Mouse (Mus musculus): ENCODE data around the gene Cgas. TPM values are rescaled to one million over a fixed set of nuclear protein-coding genes. Genes with fewer than 3 reads are reported as not detected.
A peak's percentile ranks its signal among the peaks of the same experiment; 100 is the strongest.
"Not testable (repeated sequence)": the region's sequence is repeated elsewhere in the genome, so short reads cannot be mapped to it uniquely, and the experiment has no call there.

Gene Cgas
- polyA plus RNA-seq, 1 experiment from 2014 or later = 0.92 TPM

GRCm38 (mm10) chr9:78480706-78481358, 37.8 kb upstream of the Cgas start:
- DNase-seq (ENCODE audit: low spot score) (peak; percentile 85), ATAC-seq (ENCODE audit: insufficient number of reproducible peaks, low FRiP score, low TSS enrichment, low read depth) (peak; percentile 31)
- H3K4me1 ChIP-seq (ENCODE audit: control insufficient read depth, insufficient read depth, low read length) = 0 out of 2 replicates have a peak, but pooled peaks cover 2% of the 10 kb centered on the region
- H3K9ac ChIP-seq (ENCODE audit: low read length) = peak overlapping the region; percentile 99
- H3K27ac ChIP-seq (replicated peaks; ENCODE audit: low read depth, low read length) = peak overlapping the region; percentile 96
- peaks cover 11% of the 10 kb centered on the region; the same call in 1 of the 2 replicates for H3K36me3 ChIP-seq (ENCODE audit: control insufficient read depth, insufficient read depth, low read length)
- H3K9me3 ChIP-seq (ENCODE audit: control insufficient read depth, low read length) = no peaks in the 10 kb centered on the region
- peak overlapping the region; percentile 56 for H3K4me2 ChIP-seq (ENCODE audit: low read depth, severe bottlenecking)
- H3K4me3 ChIP-seq (ENCODE audit: low read depth, low read length) = peak overlapping the region; percentile 99
- 0% methylated on average over 46 of the region's 46 CpGs for WGBS
- no peaks in the 10 kb centered on the region for H3K27me3 ChIP-seq (ENCODE audit: control insufficient read depth, insufficient read depth, low read length)

DNA sequence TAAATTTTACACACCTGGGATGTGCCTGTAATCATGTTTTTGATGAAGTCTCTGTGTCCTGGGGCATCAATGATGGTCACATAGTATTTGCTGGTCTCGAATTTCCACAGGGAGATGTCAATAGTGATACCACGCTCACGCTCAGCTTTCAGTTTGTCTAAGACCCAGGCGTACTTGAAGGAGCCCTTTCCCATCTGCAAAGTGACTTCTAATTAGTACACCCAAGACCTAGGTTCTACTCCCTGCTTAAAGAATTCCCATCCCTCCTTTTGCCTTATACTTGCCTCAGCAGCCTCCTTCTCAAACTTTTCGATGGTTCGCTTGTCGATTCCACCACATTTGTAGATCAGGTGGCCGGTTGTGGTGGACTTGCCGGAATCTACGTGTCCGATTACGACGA, 37.2 kb upstream of the Cgas start:
- ATAC-seq (ENCODE audit: insufficient number of reproducible peaks, low FRiP score, low TSS enrichment, low read depth) = not testable (repeated sequence)
- Histone ChIP-seq H3K36me3 (ENCODE audit: control insufficient read depth, insufficient read depth, low read length) (peaks cover 11% of the 10 kb centered on the region; the same call in 1 of the 2 replicates), H3K27ac (replicated peaks; ENCODE audit: low read depth, low read length) (peak overlapping the region; percentile 96)

GRCm38 (mm10) chr9:78479308-78479707, 36.3 kb upstream of the Cgas start:
- not testable (repeated sequence) for H3K27ac ChIP-seq (replicated peaks; ENCODE audit: low read depth, low read length); H3K27me3 ChIP-seq (ENCODE audit: control insufficient read depth, insufficient read depth, low read length); H3K9ac ChIP-seq (ENCODE audit: low read length)

More for the DNA sequence above, 37.2 kb upstream of the Cgas start:
- not testable (repeated sequence) for H3K27me3 ChIP-seq (ENCODE audit: control insufficient read depth, insufficient read depth, low read length); H3K4me1 ChIP-seq (ENCODE audit: control insufficient read depth, insufficient read depth, low read length); H3K9me3 ChIP-seq (ENCODE audit: control insufficient read depth, low read length); DNase-seq (ENCODE audit: low spot score)
- Histone ChIP-seq H3K4me2 (ENCODE audit: low read depth, severe bottlenecking) (peak overlapping the region; percentile 56), H3K4me3 (ENCODE audit: low read depth, low read length) (peak overlapping the region; percentile 99), H3K9ac (ENCODE audit: low read length) (peak overlapping the region; percentile 99)
- under 1% methylated on average over 13 of the region's 13 CpGs for WGBS

GRCm38 (mm10) chr9:78478009-78478605, 35.1 kb upstream of the Cgas start:
- not testable (repeated sequence) for H3K27ac ChIP-seq (replicated peaks; ENCODE audit: low read depth, low read length); H3K27me3 ChIP-seq (ENCODE audit: control insufficient read depth, insufficient read depth, low read length); H3K4me1 ChIP-seq (ENCODE audit: control insufficient read depth, insufficient read depth, low read length); H3K9ac ChIP-seq (ENCODE audit: low read length); DNase-seq (ENCODE audit: low spot score); H3K4me3 ChIP-seq (ENCODE audit: low read depth, low read length); H3K9me3 ChIP-seq (ENCODE audit: control insufficient read depth, low read length); ATAC-seq (ENCODE audit: insufficient number of reproducible peaks, low FRiP score, low TSS enrichment, low read depth); H3K4me2 ChIP-seq (ENCODE audit: low read depth, severe bottlenecking)
- H3K36me3 ChIP-seq (ENCODE audit: control insufficient read depth, insufficient read depth, low read length) = peaks cover 11% of the 10 kb centered on the region; the same call in 1 of the 2 replicates
- WGBS = 67% methylated on average over 1 of the region's 1 CpGs

More at GRCm38 (mm10) chr9:78479308-78479707, 36.3 kb upstream of the Cgas start:
- ATAC-seq (ENCODE audit: insufficient number of reproducible peaks, low FRiP score, low TSS enrichment, low read depth); H3K9me3 ChIP-seq (ENCODE audit: control insufficient read depth, low read length); H3K4me1 ChIP-seq (ENCODE audit: control insufficient read depth, insufficient read depth, low read length); DNase-seq (ENCODE audit: low spot score): not testable (repeated sequence)
- 35% methylated on average over 8 of the region's 8 CpGs for WGBS
- Histone ChIP-seq H3K4me2 (ENCODE audit: low read depth, severe bottlenecking) (peak overlapping the region; percentile 56), H3K36me3 (ENCODE audit: control insufficient read depth, insufficient read depth, low read length) (peaks cover 11% of the 10 kb centered on the region; the same call in 1 of the 2 replicates), H3K4me3 (ENCODE audit: low read depth, low read length) (peak overlapping the region; percentile 99)

DNA sequence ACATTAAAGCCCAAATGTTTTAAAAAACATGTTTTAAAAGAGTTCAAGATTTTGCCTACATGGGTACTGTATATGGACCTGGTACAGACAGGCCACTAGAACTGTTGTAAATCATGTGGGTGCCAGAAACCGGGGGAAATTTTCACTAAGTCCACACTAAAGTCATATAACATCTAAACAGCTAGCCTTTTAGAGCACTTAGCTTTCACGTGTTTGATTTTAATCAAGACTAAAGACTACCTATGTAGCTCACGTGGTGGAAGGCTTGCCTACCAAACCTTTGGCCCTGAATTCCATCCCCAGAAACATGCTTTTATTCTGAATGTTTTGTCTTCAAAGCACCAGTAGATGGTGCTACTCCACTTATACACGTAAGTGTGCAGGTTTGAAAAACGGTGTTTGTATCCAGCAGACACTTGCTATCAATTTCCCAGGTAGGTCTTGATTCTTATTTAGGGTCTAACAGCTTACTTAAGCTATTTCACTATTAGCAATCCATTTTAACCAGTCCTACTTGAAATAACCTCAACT, 34.0 kb upstream of the Cgas start:
- Histone ChIP-seq H3K4me1 (ENCODE audit: control insufficient read depth, insufficient read depth, low read length) (0 out of 2 replicates have a peak, but pooled peaks cover 2% of the 10 kb centered on the region), H3K9ac (ENCODE audit: low read length) (no peak overlapping the region), H3K36me3 (ENCODE audit: control insufficient read depth, insufficient read depth, low read length) (peaks cover 11% of the 10 kb centered on the region; the same call in 1 of the 2 replicates), H3K9me3 (ENCODE audit: control insufficient read depth, low read length) (no peaks in the 10 kb centered on the region), H3K4me2 (ENCODE audit: low read depth, severe bottlenecking) (no peak overlapping the region), H3K27me3 (ENCODE audit: control insufficient read depth, insufficient read depth, low read length) (no peaks in the 10 kb centered on the region), H3K4me3 (ENCODE audit: low read depth, low read length) (no peak overlapping the region), H3K27ac (replicated peaks; ENCODE audit: low read depth, low read length) (no peak overlapping the region)
- DNase-seq (ENCODE audit: low spot score) (peak; percentile 39), ATAC-seq (ENCODE audit: insufficient number of reproducible peaks, low FRiP score, low TSS enrichment, low read depth) (no peak)
- 4% methylated on average over 5 of the region's 5 CpGs for WGBS

DNA sequence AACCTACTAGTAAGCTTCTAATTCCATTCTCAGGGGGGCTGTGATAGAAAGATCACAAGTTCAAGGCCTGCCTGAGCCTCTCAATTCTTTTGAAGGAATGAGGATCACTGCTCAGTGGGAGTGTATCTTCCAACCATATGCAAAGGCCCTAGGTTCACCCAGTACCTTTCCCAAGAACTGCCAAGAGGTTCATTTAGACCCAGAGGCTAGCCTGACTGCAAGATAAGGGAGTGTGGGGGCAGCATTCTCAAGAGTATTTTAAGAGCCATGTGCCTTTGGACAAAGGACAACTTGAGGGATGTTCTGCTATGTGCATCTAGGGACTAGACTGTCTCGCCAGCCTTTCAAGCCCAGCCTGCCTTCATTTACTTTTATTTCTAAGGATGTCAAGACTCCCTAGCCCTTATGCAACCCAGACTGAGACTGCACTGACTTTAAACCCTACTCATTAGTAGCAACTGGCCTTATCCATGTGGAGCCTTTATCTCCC, 33.5 kb upstream of the Cgas start:
- Histone ChIP-seq H3K27ac (replicated peaks; ENCODE audit: low read depth, low read length) (no peak overlapping the region), H3K36me3 (ENCODE audit: control insufficient read depth, insufficient read depth, low read length) (peaks cover 11% of the 10 kb centered on the region; the same call in 1 of the 2 replicates), H3K9me3 (ENCODE audit: control insufficient read depth, low read length) (no peaks in the 10 kb centered on the region), H3K4me1 (ENCODE audit: control insufficient read depth, insufficient read depth, low read length) (0 out of 2 replicates have a peak, but pooled peaks cover 2% of the 10 kb centered on the region), H3K9ac (ENCODE audit: low read length) (no peak overlapping the region), H3K27me3 (ENCODE audit: control insufficient read depth, insufficient read depth, low read length) (no peaks in the 10 kb centered on the region), H3K4me2 (ENCODE audit: low read depth, severe bottlenecking) (no peak overlapping the region), H3K4me3 (ENCODE audit: low read depth, low read length) (no peak overlapping the region)
- peak; percentile 60 for DNase-seq (ENCODE audit: low spot score)
- 8% methylated on average over 1 of the region's 1 CpGs for WGBS
- ATAC-seq (ENCODE audit: insufficient number of reproducible peaks, low FRiP score, low TSS enrichment, low read depth) = peak; percentile 10

DNA sequence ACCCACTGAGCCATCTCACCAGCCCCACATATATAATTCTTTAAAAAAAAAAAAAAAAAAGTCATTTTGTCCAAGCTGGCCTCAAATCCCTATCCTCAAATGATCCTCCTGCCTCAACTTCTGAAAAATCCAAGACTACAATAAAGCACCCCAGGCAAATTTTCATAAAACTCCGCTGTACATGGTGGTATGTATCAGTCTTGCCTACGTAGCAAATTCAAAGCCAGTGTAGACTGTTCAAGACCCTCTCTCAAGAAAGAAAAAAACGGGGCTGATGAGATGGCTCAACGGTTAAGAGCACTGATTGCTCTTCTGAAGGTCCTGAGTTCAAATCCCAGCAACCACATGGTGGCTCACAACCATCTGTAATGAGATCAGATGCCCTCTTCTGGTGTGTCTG, 32.8 kb upstream of the Cgas start:
- Histone ChIP-seq H3K27me3 (ENCODE audit: control insufficient read depth, insufficient read depth, low read length) (no peaks in the 10 kb centered on the region), H3K4me2 (ENCODE audit: low read depth, severe bottlenecking) (no peak overlapping the region), H3K4me1 (ENCODE audit: control insufficient read depth, insufficient read depth, low read length) (0 out of 2 replicates have a peak, but pooled peaks cover 2% of the 10 kb centered on the region), H3K36me3 (ENCODE audit: control insufficient read depth, insufficient read depth, low read length) (peaks cover 11% of the 10 kb centered on the region; the same call in 1 of the 2 replicates), H3K27ac (replicated peaks; ENCODE audit: low read depth, low read length) (no peak overlapping the region), H3K9ac (ENCODE audit: low read length) (no peak overlapping the region), H3K9me3 (ENCODE audit: control insufficient read depth, low read length) (no peaks in the 10 kb centered on the region), H3K4me3 (ENCODE audit: low read depth, low read length) (no peak overlapping the region)
- WGBS = 88% methylated on average over 4 of the region's 4 CpGs
- ATAC-seq (ENCODE audit: insufficient number of reproducible peaks, low FRiP score, low TSS enrichment, low read depth) (0 out of 2 replicates have a peak, but pooled peaks have one; percentile 17), DNase-seq (ENCODE audit: low spot score) (no peak)

GRCm38 (mm10) chr9:78475383-78475780, 32.3 kb upstream of the Cgas start:
- WGBS = 93% methylated on average over 2 of the region's 2 CpGs
- Histone ChIP-seq H3K27me3 (ENCODE audit: control insufficient read depth, insufficient read depth, low read length) (no peaks in the 10 kb centered on the region), H3K36me3 (ENCODE audit: control insufficient read depth, insufficient read depth, low read length) (peaks cover 15% of the 10 kb centered on the region; the same call in 1 of the 2 replicates), H3K4me1 (ENCODE audit: control insufficient read depth, insufficient read depth, low read length) (0 out of 2 replicates have a peak, but pooled peaks cover 2% of the 10 kb centered on the region), H3K27ac (replicated peaks; ENCODE audit: low read depth, low read length) (no peak overlapping the region), H3K9ac (ENCODE audit: low read length) (no peak overlapping the region), H3K4me3 (ENCODE audit: low read depth, low read length) (no peak overlapping the region), H3K4me2 (ENCODE audit: low read depth, severe bottlenecking) (no peak overlapping the region), H3K9me3 (ENCODE audit: control insufficient read depth, low read length) (no peaks in the 10 kb centered on the region)
- ATAC-seq (ENCODE audit: insufficient number of reproducible peaks, low FRiP score, low TSS enrichment, low read depth) (no peak), DNase-seq (ENCODE audit: low spot score) (no peak)
